Mouse (Mus musculus): Measurements from ENCODE around the gene 2810021J22Rik. TPM values are rescaled to one million over a fixed set of nuclear protein-coding genes. Genes with fewer than 3 reads are reported as not detected.

2810021J22Rik gene
- polyA plus RNA-seq, 1 experiment from 2014 or later: 10.4 TPM

DNA sequence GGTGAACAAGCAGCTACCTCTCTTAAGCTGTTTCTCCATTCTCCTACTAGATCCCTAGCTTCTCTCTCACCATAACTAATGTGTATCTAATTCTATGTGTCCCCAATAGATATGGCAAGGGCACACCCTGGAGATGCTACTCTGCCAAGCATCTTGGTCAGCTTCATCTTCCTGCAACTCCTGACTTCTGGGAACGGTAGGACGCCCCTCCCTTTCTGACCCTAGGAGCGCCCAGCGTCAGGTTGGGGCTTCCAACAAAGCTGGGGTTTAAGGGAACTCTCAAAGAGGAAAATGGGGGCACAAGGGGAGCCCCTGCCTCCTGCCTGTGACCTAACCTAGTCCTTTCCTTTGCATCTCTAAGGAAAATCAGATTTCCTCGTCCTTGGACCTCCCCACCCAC lies 51.7 kb downstream of the 2810021J22Rik start:
- H3K27me3 ChIP-seq (ENCODE audit: control insufficient read depth, insufficient read depth, low read length): no peaks in the 10 kb centered on the region
- WGBS: 79% methylated on average over 5 of the region's 5 CpGs

DNA sequence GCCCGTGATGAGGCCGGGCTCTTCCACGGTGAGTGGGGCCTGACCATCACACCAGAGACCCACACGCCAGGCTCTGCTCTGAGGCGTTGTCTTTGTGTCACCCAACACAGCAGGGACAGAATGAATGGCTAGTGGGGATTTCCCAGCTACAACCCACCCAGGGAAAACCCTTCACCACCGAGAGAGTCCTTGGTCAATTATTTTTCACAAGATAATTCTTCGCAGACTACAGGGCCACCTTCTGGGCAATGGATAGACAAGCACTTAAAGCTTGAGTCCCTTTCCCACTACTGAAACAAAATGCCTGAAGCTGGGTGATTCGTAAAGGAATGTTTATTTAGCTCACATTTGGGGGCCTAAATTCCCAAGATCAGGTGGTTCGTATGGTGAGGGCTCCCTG lies 55.4 kb downstream of the 2810021J22Rik start:
- no peaks in the 10 kb centered on the region for H3K27me3 ChIP-seq (ENCODE audit: control insufficient read depth, insufficient read depth, low read length)
- H3K9ac ChIP-seq (ENCODE audit: low read length): no peak overlapping the region
- no peaks in the 10 kb centered on the region for H3K9me3 ChIP-seq (ENCODE audit: control insufficient read depth, low read length)
- H3K4me1 ChIP-seq (ENCODE audit: control insufficient read depth, insufficient read depth, low read length): no peaks in the 10 kb centered on the region
- H3K4me3 ChIP-seq (ENCODE audit: low read depth, low read length): no peak overlapping the region
- ATAC-seq (ENCODE audit: insufficient number of reproducible peaks, low FRiP score, low TSS enrichment, low read depth) (no peak), DNase-seq (ENCODE audit: low spot score) (no peak)
- no peak overlapping the region for H3K4me2 ChIP-seq (ENCODE audit: low read depth, severe bottlenecking)
- no peaks in the 10 kb centered on the region for H3K36me3 ChIP-seq (ENCODE audit: control insufficient read depth, insufficient read depth, low read length)
- WGBS: 88% methylated on average over 9 of the region's 9 CpGs
- H3K27ac ChIP-seq (replicated peaks; ENCODE audit: low read depth, low read length): no peak overlapping the region

More for the DNA sequence above, 51.7 kb downstream of the 2810021J22Rik start:
- no peak for ATAC-seq (ENCODE audit: insufficient number of reproducible peaks, low FRiP score, low TSS enrichment, low read depth)
- Histone ChIP-seq H3K27ac (replicated peaks; ENCODE audit: low read depth, low read length) (no peak overlapping the region), H3K9ac (ENCODE audit: low read length) (no peak overlapping the region), H3K4me3 (ENCODE audit: low read depth, low read length) (no peak overlapping the region), H3K4me2 (ENCODE audit: low read depth, severe bottlenecking) (no peak overlapping the region), H3K9me3 (ENCODE audit: control insufficient read depth, low read length) (no peaks in the 10 kb centered on the region), H3K4me1 (ENCODE audit: control insufficient read depth, insufficient read depth, low read length) (no peaks in the 10 kb centered on the region), H3K36me3 (ENCODE audit: control insufficient read depth, insufficient read depth, low read length) (no peaks in the 10 kb centered on the region)
- DNase-seq (ENCODE audit: low spot score): no peak

DNA sequence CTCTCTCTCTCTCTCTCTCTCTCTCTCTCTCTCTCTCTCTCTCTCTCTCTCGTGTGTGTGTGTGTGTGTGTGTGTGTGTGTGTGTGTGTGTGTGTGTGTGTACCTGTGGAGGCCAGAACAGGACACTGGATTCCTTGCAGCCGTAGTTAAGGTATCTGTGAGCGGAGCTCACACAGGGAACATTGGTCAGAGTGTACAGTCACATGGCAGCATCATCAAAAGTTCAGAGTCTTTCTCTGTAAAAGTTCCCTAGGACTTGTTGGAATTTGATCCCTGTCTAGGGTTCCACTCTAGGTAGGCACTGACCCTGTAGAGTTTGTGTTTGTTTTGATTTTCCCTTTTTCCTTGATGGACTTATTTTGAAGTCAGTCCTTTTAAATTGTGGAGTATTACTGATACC lies 59.6 kb downstream of the 2810021J22Rik start:
- Histone ChIP-seq H3K36me3 (ENCODE audit: control insufficient read depth, insufficient read depth, low read length) (peaks cover 5% of the 10 kb centered on the region; the same call in 1 of the 2 replicates), H3K4me3 (ENCODE audit: low read depth, low read length) (no peak overlapping the region), H3K9ac (ENCODE audit: low read length) (no peak overlapping the region), H3K4me2 (ENCODE audit: low read depth, severe bottlenecking) (no peak overlapping the region), H3K27ac (replicated peaks; ENCODE audit: low read depth, low read length) (no peak overlapping the region), H3K27me3 (ENCODE audit: control insufficient read depth, insufficient read depth, low read length) (no peaks in the 10 kb centered on the region), H3K9me3 (ENCODE audit: control insufficient read depth, low read length) (no peaks in the 10 kb centered on the region), H3K4me1 (ENCODE audit: control insufficient read depth, insufficient read depth, low read length) (no peaks in the 10 kb centered on the region)
- ATAC-seq (ENCODE audit: insufficient number of reproducible peaks, low FRiP score, low TSS enrichment, low read depth) (no peak), DNase-seq (ENCODE audit: low spot score) (no peak)
- 79% methylated on average over 2 of the region's 3 CpGs for WGBS

DNA sequence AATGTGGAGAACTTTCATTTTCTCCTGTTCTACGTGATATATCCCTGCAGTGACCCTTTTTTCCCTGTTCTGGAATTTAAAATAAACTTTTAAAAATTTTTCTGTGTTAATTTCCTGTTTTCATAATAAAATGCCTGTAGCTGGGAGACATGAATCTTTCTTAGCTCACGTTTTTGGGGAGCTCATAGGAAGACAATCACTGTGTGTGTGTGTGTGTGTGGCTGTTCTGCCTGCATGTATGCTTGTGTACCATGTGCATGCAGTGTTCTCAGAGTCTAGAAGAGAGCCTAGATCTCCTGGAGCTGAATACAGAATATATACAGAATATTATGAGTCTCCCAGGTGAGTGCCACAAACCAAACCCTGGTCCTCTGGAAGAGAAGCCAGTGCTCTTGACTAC lies 60.0 kb downstream of the 2810021J22Rik start:
- Histone ChIP-seq H3K4me2 (ENCODE audit: low read depth, severe bottlenecking) (no peak overlapping the region), H3K4me3 (ENCODE audit: low read depth, low read length) (no peak overlapping the region), H3K27ac (replicated peaks; ENCODE audit: low read depth, low read length) (no peak overlapping the region), H3K36me3 (ENCODE audit: control insufficient read depth, insufficient read depth, low read length) (peaks cover 8% of the 10 kb centered on the region), H3K9me3 (ENCODE audit: control insufficient read depth, low read length) (no peaks in the 10 kb centered on the region), H3K9ac (ENCODE audit: low read length) (no peak overlapping the region), H3K4me1 (ENCODE audit: control insufficient read depth, insufficient read depth, low read length) (no peaks in the 10 kb centered on the region), H3K27me3 (ENCODE audit: control insufficient read depth, insufficient read depth, low read length) (no peaks in the 10 kb centered on the region)
- ATAC-seq (ENCODE audit: insufficient number of reproducible peaks, low FRiP score, low TSS enrichment, low read depth) (no peak), DNase-seq (ENCODE audit: low spot score) (no peak)
- WGBS: 80% methylated on average over 2 of the region's 2 CpGs

DNA sequence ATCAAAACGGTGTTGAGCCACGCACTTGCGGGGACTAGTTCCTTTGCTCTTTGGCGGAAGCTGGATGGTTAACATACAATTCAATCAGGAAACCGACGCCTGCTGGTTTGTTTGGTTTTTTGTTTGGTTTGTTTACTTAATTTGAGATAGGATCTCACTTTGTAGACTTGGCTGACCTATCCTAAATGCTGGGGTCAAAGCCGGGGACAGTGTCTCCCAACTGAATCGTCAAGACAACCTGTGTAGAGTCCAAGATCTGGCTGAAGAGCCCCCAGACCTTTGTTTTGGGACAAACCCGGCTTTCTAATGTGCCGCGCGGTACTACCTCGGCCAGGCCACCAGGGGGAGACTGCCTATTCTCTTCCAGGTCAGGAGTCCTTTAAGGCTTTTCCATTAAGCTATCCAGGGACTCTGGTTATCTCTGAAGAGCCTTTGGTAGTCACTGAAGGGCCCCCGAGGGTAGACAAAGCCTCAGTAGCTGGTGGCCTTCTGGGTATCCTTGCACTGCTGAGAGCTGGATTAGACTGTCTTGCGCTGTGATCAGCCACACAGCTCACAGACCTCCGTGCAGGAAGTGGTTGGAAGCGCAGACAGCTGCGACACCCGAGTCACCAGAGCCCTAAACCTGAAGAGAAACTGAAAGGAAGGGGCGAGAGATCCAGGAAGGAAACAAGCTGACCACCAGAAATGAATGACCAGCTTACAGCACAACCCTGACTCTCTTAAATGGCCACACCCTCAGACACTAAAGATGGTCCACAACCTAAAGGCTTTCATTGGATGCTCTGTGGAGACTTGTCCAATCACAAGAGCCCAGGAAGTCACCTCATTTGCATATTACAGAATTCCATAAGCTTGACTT lies 61.0 kb downstream of the 2810021J22Rik start:
- no peaks in the 10 kb centered on the region for H3K9me3 ChIP-seq (ENCODE audit: control insufficient read depth, low read length)
- no peak overlapping the region for H3K4me3 ChIP-seq (ENCODE audit: low read depth, low read length)
- H3K4me1 ChIP-seq (ENCODE audit: control insufficient read depth, insufficient read depth, low read length): no peaks in the 10 kb centered on the region
- peak overlapping the region; percentile 12; the same call in 1 of the 2 replicates for H3K4me2 ChIP-seq (ENCODE audit: low read depth, severe bottlenecking)
- H3K27ac ChIP-seq (replicated peaks; ENCODE audit: low read depth, low read length): no peak overlapping the region
- H3K36me3 ChIP-seq (ENCODE audit: control insufficient read depth, insufficient read depth, low read length): peaks cover 12% of the 10 kb centered on the region
- ATAC-seq (ENCODE audit: insufficient number of reproducible peaks, low FRiP score, low TSS enrichment, low read depth) (no peak), DNase-seq (ENCODE audit: low spot score) (peak; percentile 85)
- no peaks in the 10 kb centered on the region for H3K27me3 ChIP-seq (ENCODE audit: control insufficient read depth, insufficient read depth, low read length)
- H3K9ac ChIP-seq (ENCODE audit: low read length): no peak overlapping the region
- 35% methylated on average over 20 of the region's 20 CpGs for WGBS

DNA sequence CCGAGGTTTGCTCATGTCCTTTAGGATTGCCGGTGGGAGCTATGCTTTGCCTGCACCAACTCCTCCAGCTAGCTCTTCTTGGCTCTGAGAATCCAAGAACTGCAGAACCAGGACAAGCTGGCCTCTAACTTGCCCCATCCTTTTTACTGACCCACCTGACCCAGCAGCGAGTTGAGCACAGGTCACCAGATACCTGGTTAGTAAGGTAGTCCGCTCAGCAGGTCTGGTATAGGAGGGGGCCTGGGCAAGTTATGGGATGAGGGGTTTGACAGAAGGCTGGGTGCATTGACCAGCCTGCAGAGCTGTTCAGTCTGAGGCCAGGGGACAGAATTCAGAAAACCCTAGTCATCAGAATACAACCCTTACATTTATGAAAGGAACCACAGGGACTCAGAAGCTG lies 62.0 kb downstream of the 2810021J22Rik start:
- DNase-seq (ENCODE audit: low spot score) (no peak), ATAC-seq (ENCODE audit: insufficient number of reproducible peaks, low FRiP score, low TSS enrichment, low read depth) (no peak)
- Histone ChIP-seq H3K27me3 (ENCODE audit: control insufficient read depth, insufficient read depth, low read length) (no peaks in the 10 kb centered on the region), H3K9ac (ENCODE audit: low read length) (no peak overlapping the region), H3K27ac (replicated peaks; ENCODE audit: low read depth, low read length) (no peak overlapping the region), H3K36me3 (ENCODE audit: control insufficient read depth, insufficient read depth, low read length) (peaks cover 16% of the 10 kb centered on the region), H3K4me1 (ENCODE audit: control insufficient read depth, insufficient read depth, low read length) (no peaks in the 10 kb centered on the region), H3K4me3 (ENCODE audit: low read depth, low read length) (no peak overlapping the region), H3K9me3 (ENCODE audit: control insufficient read depth, low read length) (no peaks in the 10 kb centered on the region), H3K4me2 (ENCODE audit: low read depth, severe bottlenecking) (no peak overlapping the region)
- 73% methylated on average over 4 of the region's 4 CpGs for WGBS

DNA sequence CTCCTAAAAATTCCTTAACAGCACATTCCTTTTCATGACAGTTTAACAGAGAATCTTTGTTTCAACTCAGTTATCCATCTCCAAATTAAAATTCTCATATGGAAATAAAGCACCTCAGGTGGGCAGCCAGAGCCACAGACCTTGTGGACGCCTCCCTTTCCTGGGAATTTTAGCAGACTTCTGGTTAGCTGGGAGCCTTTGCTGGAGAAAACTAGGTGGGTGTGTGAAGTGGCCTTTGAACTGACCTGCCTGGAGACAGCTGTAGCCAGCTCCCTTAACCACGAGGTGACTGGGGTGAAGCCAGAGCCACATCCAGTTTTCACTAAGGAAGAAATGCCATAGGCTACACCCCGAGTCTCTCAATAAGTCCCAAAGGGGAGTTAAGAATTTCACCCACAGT lies 62.6 kb downstream of the 2810021J22Rik start:
- Histone ChIP-seq H3K4me2 (ENCODE audit: low read depth, severe bottlenecking) (no peak overlapping the region), H3K27ac (replicated peaks; ENCODE audit: low read depth, low read length) (no peak overlapping the region), H3K4me3 (ENCODE audit: low read depth, low read length) (no peak overlapping the region), H3K27me3 (ENCODE audit: control insufficient read depth, insufficient read depth, low read length) (no peaks in the 10 kb centered on the region), H3K36me3 (ENCODE audit: control insufficient read depth, insufficient read depth, low read length) (peaks cover 16% of the 10 kb centered on the region), H3K4me1 (ENCODE audit: control insufficient read depth, insufficient read depth, low read length) (no peaks in the 10 kb centered on the region), H3K9me3 (ENCODE audit: control insufficient read depth, low read length) (no peaks in the 10 kb centered on the region), H3K9ac (ENCODE audit: low read length) (no peak overlapping the region)
- 50% methylated on average over 3 of the region's 3 CpGs for WGBS
- ATAC-seq (ENCODE audit: insufficient number of reproducible peaks, low FRiP score, low TSS enrichment, low read depth) (no peak), DNase-seq (ENCODE audit: low spot score) (no peak)

DNA sequence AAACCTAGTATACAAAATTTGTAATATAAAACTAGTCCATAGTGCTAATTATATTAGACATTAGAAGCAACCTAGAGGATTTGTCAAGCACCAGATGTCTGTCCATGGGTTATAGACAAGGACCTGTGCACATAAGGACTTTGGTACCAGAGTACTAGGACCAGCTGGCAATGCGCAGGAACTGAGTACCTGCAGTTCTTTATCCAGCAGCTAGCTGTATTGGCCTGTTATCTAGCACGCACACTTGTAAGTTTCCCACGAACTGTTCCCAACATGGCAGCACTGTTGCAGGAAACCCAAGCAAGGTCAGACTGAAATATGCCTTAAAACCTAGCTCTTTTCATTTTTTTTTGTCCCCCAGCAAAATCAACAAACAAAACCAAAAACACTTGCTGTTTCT lies 63.2 kb downstream of the 2810021J22Rik start:
- H3K36me3 ChIP-seq (ENCODE audit: control insufficient read depth, insufficient read depth, low read length): peaks cover 16% of the 10 kb centered on the region
- H3K9me3 ChIP-seq (ENCODE audit: control insufficient read depth, low read length): no peaks in the 10 kb centered on the region
- no peak overlapping the region for H3K9ac ChIP-seq (ENCODE audit: low read length)
- no peak overlapping the region for H3K4me2 ChIP-seq (ENCODE audit: low read depth, severe bottlenecking)
- H3K27ac ChIP-seq (replicated peaks; ENCODE audit: low read depth, low read length): no peak overlapping the region
- DNase-seq (ENCODE audit: low spot score) (no peak), ATAC-seq (ENCODE audit: insufficient number of reproducible peaks, low FRiP score, low TSS enrichment, low read depth) (no peak)
- WGBS: 91% methylated on average over 3 of the region's 3 CpGs
- no peak overlapping the region for H3K4me3 ChIP-seq (ENCODE audit: low read depth, low read length)
- no peaks in the 10 kb centered on the region for H3K4me1 ChIP-seq (ENCODE audit: control insufficient read depth, insufficient read depth, low read length)
- H3K27me3 ChIP-seq (ENCODE audit: control insufficient read depth, insufficient read depth, low read length): no peaks in the 10 kb centered on the region
